Mouse (Mus musculus) forebrain, embryonic 16.5 days (tissue): Measurements from ENCODE around the gene Bbs9. TPM values are rescaled to one million over a fixed set of nuclear protein-coding genes. Genes with fewer than 3 reads are reported as not detected.
A peak's percentile ranks its signal among the peaks of the same experiment; 100 is the strongest.
"Not testable (repeated sequence)": the region's sequence is repeated elsewhere in the genome, so short reads cannot be mapped to it uniquely, and the experiment has no call there.

Experiments used
- ATAC-seq: fragments of 200-750 bp; cut with Nextera tagmentation; 2 replicates; pipeline ENCODE4 v1.8.0; 2017; ENCODE audit warnings: mild to moderate bottlenecking, moderate library complexity
- H3K27ac ChIP-seq: fragments of 300-500 bp; sonication (generic); 2 replicates; pipeline ENCODE4 v1.5.1; 2014; ENCODE audit warnings: low read length, control low read depth
- H3K27me3 ChIP-seq: fragments of 300-500 bp; sonication (generic); replicated peaks from 2 replicates; pipeline ENCODE4 v1.6.1; 2014; ENCODE audit warnings: low read length; ENCODE audit not compliant: control insufficient read depth, insufficient read depth
- H3K36me3 ChIP-seq: fragments of 300-500 bp; sonication (generic); 2 replicates; pipeline ENCODE4 v1.6.1; 2014; ENCODE audit not compliant: control insufficient read depth, insufficient read depth
- H3K4me1 ChIP-seq: fragments of 300-500 bp; sonication (generic); replicated peaks from 2 replicates; pipeline ENCODE4 v1.6.1; 2014; ENCODE audit warnings: low read length; ENCODE audit not compliant: control insufficient read depth, insufficient read depth
- H3K4me2 ChIP-seq: fragments of 300-500 bp; sonication (generic); 2 replicates; pipeline ENCODE4 v1.6.1; 2014; ENCODE audit warnings: mild to moderate bottlenecking, low read length, control low read depth
- H3K4me3 ChIP-seq: fragments of 300-500 bp; sonication (generic); replicated peaks from 2 replicates; pipeline ENCODE4 v1.5.1; 2014; ENCODE audit warnings: mild to moderate bottlenecking, low read length, control low read depth
- H3K9ac ChIP-seq: fragments of 300-500 bp; sonication (generic); replicated peaks from 2 replicates; pipeline ENCODE4 v1.6.1; 2014; ENCODE audit warnings: low read depth, low read length, control low read depth
- H3K9me3 ChIP-seq: fragments of 300-500 bp; sonication (generic); 2 replicates; pipeline ENCODE4 v1.6.1; 2016; ENCODE audit warnings: low read length; ENCODE audit not compliant: control insufficient read depth
- WGBS: fragments of 180-500 bp; shearing (Covaris S2); extraction: QIAGEN DNeasy Blood & Tissue Kit; methylation state at CpG from one replicate; pipeline ENCODE4 v1.1.7; 2014; 5-methylcytosine and 5-hydroxymethylcytosine counted together
- polyA plus RNA-seq: library from polyadenylated mRNA; unstranded; fragments of >200 nt; fragmentation: Nextera tagmentation; extraction: Ambion mirVana; gene quantifications from 2 replicates; pipeline ENCODE4 v1.2.1, GENCODE M21; 2015

Gene Bbs9
- polyA plus RNA-seq, 1 experiment from 2014 or later = 20.2 TPM

- H3K36me3 ChIP-seq = no peaks in the 10 kb centered on the region
- H3K4me2 ChIP-seq = no peak overlapping the region
- H3K4me1 ChIP-seq = no peaks in the 10 kb centered on the region
- WGBS = 42% methylated on average over 6 of the region's 6 CpGs
- H3K9ac ChIP-seq = no peak overlapping the region
- H3K4me3 ChIP-seq = no peak overlapping the region
- no peaks in the 10 kb centered on the region for H3K9me3 ChIP-seq
- 0 out of 2 replicates have a peak, but pooled peaks cover 2% of the 10 kb centered on the region for H3K27me3 ChIP-seq
- no peak overlapping the region for H3K27ac ChIP-seq
- no peak for ATAC-seq
Observed at GRCm38 (mm10) chr9:22837000-22837399, 361.5 kb downstream of the Bbs9 start.

- no peak overlapping the region for H3K4me2 ChIP-seq
- whole genome bisulfite sequencing = 20% methylated on average over 4 of the region's 4 CpGs
Observed at GRCm38 (mm10) chr9:22837702-22838210, 362.2 kb downstream of the Bbs9 start.

GRCm38 (mm10) chr9:22846048-22846447, 370.5 kb downstream of the Bbs9 start:
- no peaks in the 10 kb centered on the region for H3K9me3 ChIP-seq
- H3K4me2 ChIP-seq = no peak overlapping the region
- no peaks in the 10 kb centered on the region for H3K27me3 ChIP-seq
- no peak overlapping the region for H3K27ac ChIP-seq
- no peaks in the 10 kb centered on the region for H3K36me3 ChIP-seq
- ATAC-seq = no peak
- H3K4me3 ChIP-seq = no peak overlapping the region
- no peak overlapping the region for H3K9ac ChIP-seq
- WGBS = 100% methylated on average over 2 of the region's 2 CpGs
- peaks cover 3% of the 10 kb centered on the region for H3K4me1 ChIP-seq

More at GRCm38 (mm10) chr9:22837702-22838210, 362.2 kb downstream of the Bbs9 start:
- Histone ChIP-seq H3K9me3 (no peaks in the 10 kb centered on the region), H3K4me1 (no peaks in the 10 kb centered on the region), H3K27ac (no peak overlapping the region), H3K36me3 (no peaks in the 10 kb centered on the region), H3K27me3 (0 out of 2 replicates have a peak, but pooled peaks cover under 1% of the 10 kb centered on the region), H3K9ac (no peak overlapping the region), H3K4me3 (no peak overlapping the region)
- no peak for ATAC-seq

- ATAC-seq = no peak
- WGBS = 75% methylated on average over 1 of the region's 1 CpGs
- H3K9me3 ChIP-seq = no peaks in the 10 kb centered on the region
- no peak overlapping the region for H3K4me3 ChIP-seq
- H3K9ac ChIP-seq = no peak overlapping the region
- H3K27ac ChIP-seq = no peak overlapping the region
- no peaks in the 10 kb centered on the region for H3K36me3 ChIP-seq
- H3K27me3 ChIP-seq = no peaks in the 10 kb centered on the region
- H3K4me2 ChIP-seq = no peak overlapping the region
- H3K4me1 ChIP-seq = peaks cover 3% of the 10 kb centered on the region
Observed at GRCm38 (mm10) chr9:22846783-22847182, 371.3 kb downstream of the Bbs9 start.

GRCm38 (mm10) chr9:22848800-22849199, 373.3 kb downstream of the Bbs9 start:
- Histone ChIP-seq H3K27me3 (no peaks in the 10 kb centered on the region), H3K4me2 (no peak overlapping the region), H3K4me1 (peaks cover 3% of the 10 kb centered on the region), H3K4me3 (no peak overlapping the region), H3K27ac (no peak overlapping the region; the same call in none of the 2 replicates), H3K9ac (no peak overlapping the region), H3K36me3 (no peaks in the 10 kb centered on the region), H3K9me3 (no peaks in the 10 kb centered on the region)
- ATAC-seq = peak; percentile 84
- WGBS = 65% methylated on average over 3 of the region's 3 CpGs

- no peaks in the 10 kb centered on the region for H3K27me3 ChIP-seq
- no peak overlapping the region for H3K4me2 ChIP-seq
- no peak overlapping the region for H3K9ac ChIP-seq
- no peaks in the 10 kb centered on the region for H3K36me3 ChIP-seq
- H3K4me1 ChIP-seq = peaks cover 3% of the 10 kb centered on the region
- H3K4me3 ChIP-seq = no peak overlapping the region
- ATAC-seq = peak; percentile 65
- 61% methylated on average over 4 of the region's 4 CpGs for WGBS
- H3K27ac ChIP-seq = peak overlapping the region; percentile 65
- no peaks in the 10 kb centered on the region for H3K9me3 ChIP-seq
Observed at GRCm38 (mm10) chr9:22849212-22849611, 373.7 kb downstream of the Bbs9 start.

GRCm38 (mm10) chr9:22869147-22869546, 393.6 kb downstream of the Bbs9 start:
- not testable (repeated sequence) for ATAC-seq, H3K27me3 ChIP-seq, H3K4me2 ChIP-seq, H3K27ac ChIP-seq, H3K4me3 ChIP-seq, H3K9me3 ChIP-seq, H3K9ac ChIP-seq, H3K36me3 ChIP-seq, H3K4me1 ChIP-seq
- WGBS = 86% methylated on average over 6 of the region's 6 CpGs

GRCm38 (mm10) chr9:22870661-22871060, 395.1 kb downstream of the Bbs9 start:
- WGBS = 56% methylated on average over 3 of the region's 3 CpGs
- Histone ChIP-seq H3K27me3 (no peaks in the 10 kb centered on the region), H3K27ac (no peak overlapping the region), H3K4me2 (no peak overlapping the region), H3K4me1 (no peaks in the 10 kb centered on the region), H3K9me3 (no peaks in the 10 kb centered on the region), H3K36me3 (no peaks in the 10 kb centered on the region), H3K4me3 (no peak overlapping the region), H3K9ac (no peak overlapping the region)
- ATAC-seq = no peak

GRCm38 (mm10) chr9:22875231-22875630, 399.7 kb downstream of the Bbs9 start:
- 0 out of 2 replicates have a peak, but pooled peaks cover 2% of the 10 kb centered on the region for H3K4me1 ChIP-seq
- 47% methylated on average over 1 of the region's 1 CpGs for WGBS
- H3K36me3 ChIP-seq = no peaks in the 10 kb centered on the region
- H3K9ac ChIP-seq = no peak overlapping the region
- no peak overlapping the region for H3K27ac ChIP-seq
- H3K4me3 ChIP-seq = no peak overlapping the region
- no peaks in the 10 kb centered on the region for H3K27me3 ChIP-seq
- peak; percentile 76 for ATAC-seq
- no peaks in the 10 kb centered on the region for H3K9me3 ChIP-seq
- no peak overlapping the region for H3K4me2 ChIP-seq

GRCm38 (mm10) chr9:22879266-22879665, 403.8 kb downstream of the Bbs9 start:
- ATAC-seq = no peak
- H3K27me3 ChIP-seq = no peaks in the 10 kb centered on the region
- H3K27ac ChIP-seq = no peak overlapping the region
- no peak overlapping the region for H3K9ac ChIP-seq
- no peaks in the 10 kb centered on the region for H3K36me3 ChIP-seq
- WGBS = 85% methylated on average over 3 of the region's 3 CpGs
- no peak overlapping the region for H3K4me2 ChIP-seq
- H3K4me3 ChIP-seq = no peak overlapping the region
- no peaks in the 10 kb centered on the region for H3K9me3 ChIP-seq
- 0 out of 2 replicates have a peak, but pooled peaks cover 2% of the 10 kb centered on the region for H3K4me1 ChIP-seq
